Mouse (Mus musculus) stomach, embryonic 14.5 days (tissue): ENCODE measurements at regions not wholly inside any gene's neighbourhood (a gene's known extent, or its start where the extent isn't known, plus 50 kb on each side); places are given as distances from the start of the nearest gene placed in this dataset.
A peak's percentile ranks its signal among the peaks of the same experiment; 100 is the strongest.

Source experiments
- ATAC-seq: fragments of 200-750 bp; cut with Nextera tagmentation; 2 replicates; pipeline ENCODE4 v1.8.0; 2017; ENCODE audit warnings: low read depth, moderate TSS enrichment; ENCODE audit not compliant: insufficient number of reproducible peaks, insufficient read depth, low FRiP score
- H3K27ac ChIP-seq: fragments of 300-500 bp; sonication (generic); 2 replicates; pipeline ENCODE4 v1.5.1; 2014; ENCODE audit warnings: mild to moderate bottlenecking, low read length, moderate library complexity, mixed read lengths
- H3K27me3 ChIP-seq: fragments of 300-500 bp; sonication (generic); 2 replicates; pipeline ENCODE4 v1.6.1; 2014; ENCODE audit warnings: low read length, control low read depth, mixed read lengths; ENCODE audit not compliant: control insufficient read depth, insufficient read depth
- H3K36me3 ChIP-seq: fragments of 300-500 bp; sonication (generic); 2 replicates; pipeline ENCODE4 v1.6.1; 2014; ENCODE audit warnings: mild to moderate bottlenecking, control low read depth, low read length, moderate library complexity, mixed read lengths; ENCODE audit not compliant: control insufficient read depth, insufficient read depth
- H3K4me1 ChIP-seq: fragments of 300-500 bp; sonication (generic); 2 replicates; pipeline ENCODE4 v1.6.1; 2014; ENCODE audit warnings: low read length, control low read depth, mixed read lengths; ENCODE audit not compliant: control insufficient read depth, insufficient read depth
- H3K4me2 ChIP-seq: fragments of 300-500 bp; sonication (generic); replicated peaks from 2 replicates; pipeline ENCODE4 v1.6.1; 2014; ENCODE audit warnings: low read depth, low read length, control low read depth
- H3K4me3 ChIP-seq: fragments of 300-500 bp; sonication (generic); 2 replicates; pipeline ENCODE4 v1.5.1; 2014; ENCODE audit warnings: low read depth, low read length, control low read depth
- H3K9ac ChIP-seq: fragments of 300-500 bp; sonication (generic); replicated peaks from 2 replicates; pipeline ENCODE4 v1.6.1; 2014; ENCODE audit warnings: low read depth, mild to moderate bottlenecking, control low read depth, low read length, moderate library complexity, mixed read lengths
- H3K9me3 ChIP-seq: fragments of 300-500 bp; sonication (generic); 2 replicates; pipeline ENCODE4 v1.6.1; 2016; ENCODE audit warnings: low read depth, low read length, control low read depth; ENCODE audit not compliant: control insufficient read depth
- WGBS: fragments of 180-500 bp; shearing (Covaris S2); extraction: QIAGEN DNeasy Blood & Tissue Kit; methylation state at CpG from one replicate; pipeline ENCODE4 v1.1.7; 2014; 5-methylcytosine and 5-hydroxymethylcytosine counted together

GRCm38 (mm10) chr11:64314997-64315396 lies 120.1 kb upstream of the Hs3st3a1 start:
- WGBS = 63% methylated on average over 5 of the region's 5 CpGs
- H3K36me3 ChIP-seq = no peaks in the 10 kb centered on the region
- H3K4me2 ChIP-seq = no peak overlapping the region
- no peaks in the 10 kb centered on the region for H3K27me3 ChIP-seq
- H3K4me3 ChIP-seq = no peak overlapping the region
- no peaks in the 10 kb centered on the region for H3K4me1 ChIP-seq
- no peaks in the 10 kb centered on the region for H3K9me3 ChIP-seq
- no peak overlapping the region for H3K27ac ChIP-seq
- no peak for ATAC-seq
- no peak overlapping the region for H3K9ac ChIP-seq

GRCm38 (mm10) chr11:64313241-64313640 lies 121.9 kb upstream of the Hs3st3a1 start:
- Histone ChIP-seq H3K9ac (no peak overlapping the region), H3K36me3 (no peaks in the 10 kb centered on the region), H3K4me2 (no peak overlapping the region), H3K27ac (no peak overlapping the region), H3K27me3 (no peaks in the 10 kb centered on the region), H3K4me3 (no peak overlapping the region), H3K4me1 (no peaks in the 10 kb centered on the region), H3K9me3 (no peaks in the 10 kb centered on the region)
- ATAC-seq = no peak
- 67% methylated on average over 5 of the region's 5 CpGs for WGBS

GRCm38 (mm10) chr11:64309881-64310280 lies 125.3 kb upstream of the Hs3st3a1 start:
- Histone ChIP-seq H3K36me3 (no peaks in the 10 kb centered on the region), H3K9me3 (no peaks in the 10 kb centered on the region; the same call in 1 of the 2 replicates), H3K27me3 (no peaks in the 10 kb centered on the region), H3K4me2 (no peak overlapping the region), H3K9ac (no peak overlapping the region), H3K4me1 (no peaks in the 10 kb centered on the region), H3K27ac (no peak overlapping the region), H3K4me3 (no peak overlapping the region)
- no peak for ATAC-seq

- no peaks in the 10 kb centered on the region for H3K36me3 ChIP-seq
- WGBS = 15% methylated on average over 5 of the region's 5 CpGs
- no peak for ATAC-seq
- H3K4me2 ChIP-seq = no peak overlapping the region
- H3K4me1 ChIP-seq = no peaks in the 10 kb centered on the region
- H3K27me3 ChIP-seq = no peaks in the 10 kb centered on the region
- H3K27ac ChIP-seq = no peak overlapping the region
- H3K4me3 ChIP-seq = no peak overlapping the region
- no peaks in the 10 kb centered on the region for H3K9me3 ChIP-seq
- no peak overlapping the region for H3K9ac ChIP-seq
Observed at GRCm38 (mm10) chr11:64297825-64298224, 137.3 kb upstream of the Hs3st3a1 start.

GRCm38 (mm10) chr11:64288236-64288635 lies 146.9 kb upstream of the Hs3st3a1 start:
- WGBS = 92% methylated on average over 3 of the region's 3 CpGs

GRCm38 (mm10) chr11:64287499-64287898 lies 147.6 kb upstream of the Hs3st3a1 start:
- Histone ChIP-seq H3K27me3 (no peaks in the 10 kb centered on the region), H3K9me3 (no peaks in the 10 kb centered on the region), H3K36me3 (no peaks in the 10 kb centered on the region), H3K4me1 (no peaks in the 10 kb centered on the region), H3K4me3 (no peak overlapping the region), H3K9ac (no peak overlapping the region), H3K27ac (no peak overlapping the region), H3K4me2 (no peak overlapping the region)
- ATAC-seq = no peak

More at GRCm38 (mm10) chr11:64288236-64288635, 146.9 kb upstream of the Hs3st3a1 start:
- Histone ChIP-seq H3K4me2 (no peak overlapping the region), H3K4me3 (no peak overlapping the region), H3K27me3 (no peaks in the 10 kb centered on the region), H3K4me1 (no peaks in the 10 kb centered on the region), H3K36me3 (no peaks in the 10 kb centered on the region), H3K9ac (no peak overlapping the region), H3K9me3 (no peaks in the 10 kb centered on the region), H3K27ac (no peak overlapping the region)
- ATAC-seq = no peak

- no peaks in the 10 kb centered on the region for H3K27me3 ChIP-seq
- H3K36me3 ChIP-seq = no peaks in the 10 kb centered on the region
- WGBS = 76% methylated on average over 4 of the region's 4 CpGs
- no peak overlapping the region for H3K4me2 ChIP-seq
- no peaks in the 10 kb centered on the region for H3K4me1 ChIP-seq
- no peaks in the 10 kb centered on the region for H3K9me3 ChIP-seq
- no peak overlapping the region for H3K27ac ChIP-seq
- H3K9ac ChIP-seq = no peak overlapping the region
- H3K4me3 ChIP-seq = no peak overlapping the region
- no peak for ATAC-seq
Observed at GRCm38 (mm10) chr11:64281781-64282180, 153.4 kb upstream of the Hs3st3a1 start.

- H3K4me2 ChIP-seq = no peak overlapping the region
- H3K27me3 ChIP-seq = no peaks in the 10 kb centered on the region
- H3K36me3 ChIP-seq = no peaks in the 10 kb centered on the region
- ATAC-seq = peak; percentile 28; the same call in 1 of the 2 replicates
- H3K4me1 ChIP-seq = no peaks in the 10 kb centered on the region
- no peaks in the 10 kb centered on the region for H3K9me3 ChIP-seq
- 23% methylated on average over 12 of the region's 12 CpGs for WGBS
- no peak overlapping the region for H3K9ac ChIP-seq
- H3K27ac ChIP-seq = no peak overlapping the region
- H3K4me3 ChIP-seq = no peak overlapping the region
Observed at GRCm38 (mm10) chr11:64278259-64279003, 156.7 kb upstream of the Hs3st3a1 start.

- Histone ChIP-seq H3K9me3 (no peaks in the 10 kb centered on the region), H3K4me3 (no peak overlapping the region), H3K9ac (no peak overlapping the region), H3K4me1 (no peaks in the 10 kb centered on the region), H3K36me3 (no peaks in the 10 kb centered on the region), H3K4me2 (no peak overlapping the region), H3K27ac (no peak overlapping the region), H3K27me3 (no peaks in the 10 kb centered on the region)
- ATAC-seq = no peak
- 48% methylated on average over 6 of the region's 6 CpGs for WGBS
Observed at GRCm38 (mm10) chr11:64273726-64274125, 161.4 kb upstream of the Hs3st3a1 start.
